Comparison of ENCODE assay signal across 22 mouse cellular contexts in the genomic region with DNA sequence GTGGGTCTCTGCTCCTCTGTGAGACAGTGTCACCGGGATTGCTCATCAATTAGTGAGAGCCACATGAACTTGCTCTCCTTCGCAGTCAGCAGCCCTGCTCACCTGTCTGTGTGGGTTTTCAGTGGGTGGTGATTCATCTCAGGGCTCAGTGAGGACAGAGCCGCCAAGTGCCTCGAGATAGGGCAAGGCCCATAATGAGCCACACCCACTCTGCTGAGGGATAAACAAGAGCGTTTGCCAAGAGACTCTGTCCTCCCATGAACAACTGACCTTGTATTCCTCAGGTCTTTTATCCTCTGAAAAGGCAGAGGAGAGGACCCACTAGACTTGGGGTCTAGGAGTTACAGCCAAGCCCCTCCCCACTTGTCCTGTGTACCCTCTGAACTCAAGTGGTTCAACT.
A peak's percentile ranks its signal among the peaks of the same experiment; 100 is the strongest.
DNase-seq lines count a peak whose midpoint lies in the region.
"Had no signal": no experiment of that assay in that cellular context is flagged by ENCODE, and none has a peak within 500 bp of the region (broad histone marks: within the 10 kb centered on the region; RNA-seq: fewer than 3 reads in every experiment).

No protein-coding gene starts in this region.

- H3K9me3 ChIP-seq in limb, embryonic 10.5 days (replicated peaks): no peaks in the 10 kb centered on the region
- H3K9me3 ChIP-seq: embryonic facial prominence, embryonic 10.5 days; forebrain, embryonic 15.5 days; hindbrain, embryonic 12.5 days; limb, embryonic 15.5 days; lung, embryonic 15.5 days; neural tube, embryonic 13.5 days had no signal

- peak; percentile 16 for DNase-seq in adrenal gland, adult 2 months
- DNase-seq in adrenal gland, postnatal 25 days: no peak
- peak; percentile 3 for DNase-seq in heart, adult 8-10 months (ENCODE audit: low spot score)
- DNase-seq in heart, postnatal 36 days: no peak
- DNase-seq in kidney, adult 9 months: peak; percentile 46
- no peak for DNase-seq in kidney, adult 18-20 months
- DNase-seq in limb, embryonic 10.5 days (ENCODE audit: low spot score): no peak
- DNase-seq: cerebellum, adult 11-12 months; cerebellum, postnatal 10 days; gastrocnemius, postnatal 10 days; lung, postnatal 36 days; thymus, postnatal 14 days had no signal

- no peaks in the 10 kb centered on the region for H3K36me3 ChIP-seq in limb, embryonic 10.5 days
- H3K36me3 ChIP-seq: embryonic facial prominence, embryonic 10.5 days; forebrain, embryonic 15.5 days; hindbrain, embryonic 12.5 days; limb, embryonic 15.5 days; lung, embryonic 15.5 days; neural tube, embryonic 13.5 days had no signal

- 76% methylated on average over 5 of the region's 5 CpGs for whole genome bisulfite sequencing in limb, embryonic 10.5 days

- H3K27ac ChIP-seq in limb, embryonic 10.5 days: 0 out of 2 replicates have a peak overlapping the region, but pooled peaks have one; percentile 3
- H3K27ac ChIP-seq: embryonic facial prominence, embryonic 10.5 days; forebrain, embryonic 15.5 days; heart, adult 2 months; hindbrain, embryonic 12.5 days; left cerebral cortex, adult 2 months; limb, embryonic 15.5 days; liver, embryonic 14.5 days; lung, embryonic 15.5 days; neural tube, embryonic 13.5 days had no signal

- no peak overlapping the region for H3K4me3 ChIP-seq in limb, embryonic 10.5 days
- H3K4me3 ChIP-seq: embryonic facial prominence, embryonic 10.5 days; forebrain, embryonic 15.5 days; heart, adult 2 months; hindbrain, embryonic 12.5 days; left cerebral cortex, adult 2 months; limb, embryonic 15.5 days; lung, embryonic 15.5 days; myocyte; neural tube, embryonic 13.5 days had no signal

- H3K4me1 ChIP-seq in limb, embryonic 10.5 days: peaks cover 22% of the 10 kb centered on the region
- H3K4me1 ChIP-seq: limb, embryonic 15.5 days; lung, embryonic 15.5 days had no signal

- H3K27me3 ChIP-seq in limb, embryonic 10.5 days (ENCODE audit: low read depth, poor library complexity, severe bottlenecking): no peaks in the 10 kb centered on the region
- H3K27me3 ChIP-seq: forebrain, embryonic 15.5 days; hindbrain, embryonic 12.5 days; limb, embryonic 15.5 days; lung, embryonic 15.5 days; neural tube, embryonic 13.5 days had no signal

- intact Hi-C loops in heart, postnatal 36 days (cut with DNase I): no loop called here

Comparison
In these comparisons a context has a peak if more than half of its experiments do, and no peak if none do; other contexts are left out.
1. DNase-seq: peak in adrenal gland, adult 2 months (single experiment), heart, adult 8-10 months (single experiment) and kidney, adult 9 months (single experiment); none in adrenal gland, postnatal 25 days (single experiment), heart, postnatal 36 days (0 of 2), kidney, adult 18-20 months (single experiment) and limb, embryonic 10.5 days (single experiment).